Mouse (Mus musculus) lung, adult 2 months (tissue): ENCODE results near the gene Gm27029.

Experiments used
- CTCF ChIP-seq: fragments of 200-500 bp; IDR thresholded peaks from 2 replicates; pipeline ENCODE4 v1.5.1; 2011; ENCODE audit warnings: mild to moderate bottlenecking, low read length, control low read depth; ENCODE audit not compliant: insufficient read depth
- POLR2A ChIP-seq: fragments of 200-500 bp; IDR thresholded peaks from 2 replicates; pipeline ENCODE4 v1.6.1; 2011; ENCODE audit warnings: low read depth, mild to moderate bottlenecking, control low read depth, low read length, borderline replicate concordance; ENCODE audit errors: extremely low read depth

DNA sequence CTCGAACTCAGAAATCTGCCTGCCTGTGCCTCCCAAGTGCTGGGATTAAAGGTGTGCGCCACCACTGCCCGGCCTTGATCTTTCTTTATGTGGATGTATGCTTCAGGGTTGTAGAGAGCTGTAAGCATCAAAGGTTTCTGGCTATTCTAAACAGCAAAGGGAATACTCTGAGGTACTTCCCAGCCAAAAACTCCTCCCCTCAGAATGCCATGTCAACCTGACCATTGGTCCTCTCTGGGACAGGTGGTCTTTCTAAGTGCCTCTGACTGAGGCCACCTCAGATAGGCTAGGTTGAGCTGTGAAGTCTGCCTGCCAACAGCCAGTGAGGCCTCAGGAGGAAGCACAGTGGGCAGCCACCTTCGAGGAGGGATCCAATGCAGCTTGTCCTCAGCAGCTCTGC is 24.3 kb upstream of the Gm27029 start:
- TF ChIP-seq CTCF: no peak
- TF ChIP-seq POLR2A: no peak
